Mouse (Mus musculus): ENCODE measurements around the gene Bcar1.

The Bcar1 gene

DNA sequence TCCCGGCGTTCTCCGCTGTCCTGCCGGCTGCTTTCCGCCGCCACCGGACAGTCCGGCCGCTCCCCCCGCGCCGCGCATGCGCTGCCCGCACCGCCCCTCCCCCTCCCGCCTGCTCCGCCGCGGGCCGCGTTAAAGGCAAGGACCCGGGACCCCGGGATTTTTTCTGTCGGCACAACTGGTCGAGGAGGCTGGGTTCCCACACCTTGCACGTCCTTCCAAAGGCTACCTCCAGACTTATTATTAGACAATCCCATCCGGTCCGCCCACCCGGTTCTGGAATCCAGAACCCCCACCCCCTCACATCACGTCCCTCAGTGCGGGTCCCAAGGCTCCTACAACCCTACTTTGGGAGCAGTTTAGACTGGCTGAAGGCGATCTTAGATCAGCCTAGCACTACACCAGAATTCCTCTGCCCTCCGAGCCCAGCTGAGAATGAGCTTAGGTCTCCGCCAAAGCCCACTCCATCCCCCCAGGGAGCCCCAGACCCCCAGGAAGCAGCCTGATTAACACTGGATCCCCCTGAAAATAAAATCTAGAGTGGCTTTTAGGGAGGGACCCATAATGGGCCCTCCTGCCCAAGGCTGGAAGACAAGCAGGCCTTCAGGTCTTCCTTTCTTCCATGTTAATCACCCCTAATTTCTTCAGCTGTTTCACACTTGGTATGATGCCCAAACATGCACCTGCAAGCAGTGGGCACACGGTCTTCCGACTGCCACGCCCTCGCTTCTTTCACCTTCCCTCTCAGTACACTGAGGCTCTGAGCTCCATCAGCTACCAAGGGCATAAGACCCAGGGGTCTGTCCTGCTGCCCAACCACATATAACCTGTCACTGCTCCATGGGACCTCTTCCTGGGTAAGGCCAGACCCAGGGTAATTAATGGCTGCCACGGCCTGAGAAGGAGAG, at the start of gene Bcar1:
Bcar1 (minus strand) TSS at position 18 of the 905 bp plus-strand sequence.
- peak; percentile 82 for DNase-seq (ENCODE audit: low spot score)

DNA sequence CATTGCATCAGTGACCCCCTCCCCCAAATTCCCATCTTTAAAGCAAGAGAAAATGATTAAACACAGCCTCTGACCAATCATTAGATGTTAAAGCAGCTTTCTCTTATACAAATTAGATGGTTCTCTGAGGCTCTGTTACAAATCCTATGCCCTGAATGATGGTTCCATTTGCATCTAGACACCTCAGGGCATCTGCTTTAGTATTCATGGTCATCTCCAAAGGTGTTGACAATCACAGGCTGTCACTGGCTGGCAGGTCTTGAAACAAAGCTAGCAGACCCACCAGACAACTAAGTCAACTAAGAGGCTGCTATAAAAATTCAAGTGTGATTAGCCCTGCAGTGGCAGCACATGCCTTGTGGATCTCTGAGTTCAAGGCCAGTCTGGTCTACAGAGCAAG, 46.0 kb upstream of the Bcar1 start:
- no peak for DNase-seq (ENCODE audit: low spot score)

DNA sequence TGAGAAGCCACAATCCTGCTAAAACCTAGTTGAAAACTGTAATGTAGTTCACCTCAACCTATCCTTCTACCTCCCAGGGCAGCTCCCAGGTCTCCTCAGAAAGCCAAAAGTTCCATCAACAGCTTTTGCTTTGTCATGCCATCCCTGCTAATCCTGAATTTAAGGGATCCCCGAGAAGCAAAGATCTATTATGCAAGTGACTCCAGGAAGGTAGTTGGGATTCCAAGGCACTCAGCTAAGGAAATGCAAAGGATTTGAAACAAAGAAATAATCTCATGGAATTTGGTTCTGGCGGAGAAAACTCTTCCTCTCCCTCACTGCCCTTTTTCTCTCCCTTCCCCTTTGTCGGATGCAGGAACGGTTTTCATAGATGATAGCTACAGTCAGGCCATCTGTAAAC, 45.6 kb upstream of the Bcar1 start:
- no peak for DNase-seq (ENCODE audit: low spot score)

DNA sequence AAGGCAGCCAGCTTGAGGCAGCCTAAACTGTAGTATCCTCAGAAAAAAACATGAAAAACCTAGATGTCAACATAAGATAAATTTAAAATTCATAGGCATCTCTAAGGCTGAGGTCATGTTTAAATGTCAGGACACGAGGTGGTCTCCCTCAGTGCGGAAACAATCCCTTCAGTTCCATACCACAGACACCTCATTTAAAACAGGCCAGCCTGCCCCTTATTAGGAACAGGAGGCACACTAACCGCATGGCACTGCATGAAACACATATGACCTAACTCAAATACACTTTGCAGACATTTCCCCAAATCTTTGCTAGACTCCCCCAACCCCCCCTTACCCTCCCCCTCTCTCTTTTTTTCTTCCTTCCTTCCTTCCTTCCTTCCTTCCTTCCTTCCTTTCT, 44.9 kb upstream of the Bcar1 start:
- no peak for DNase-seq (ENCODE audit: low spot score)

DNA sequence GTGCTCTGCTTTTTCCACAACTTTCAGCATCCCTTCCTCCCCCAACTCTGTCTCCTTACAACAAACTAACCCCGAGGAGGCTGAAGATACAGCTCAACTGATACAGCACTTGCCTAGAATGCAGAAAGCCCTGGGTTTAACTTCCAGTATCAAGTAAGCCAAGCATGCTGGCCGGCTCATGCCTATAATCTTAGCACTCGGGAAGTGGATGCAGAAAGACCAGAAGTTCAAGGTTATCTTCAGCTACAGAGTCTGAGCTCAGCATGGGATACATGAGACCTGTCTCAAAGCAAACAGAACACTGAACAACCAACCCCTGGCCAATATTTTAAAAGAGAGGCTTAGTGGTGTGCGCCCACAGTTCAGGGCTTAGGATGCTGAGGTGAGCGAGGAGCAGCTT, 44.5 kb upstream of the Bcar1 start:
- DNase-seq (ENCODE audit: low spot score), result no peak

DNA sequence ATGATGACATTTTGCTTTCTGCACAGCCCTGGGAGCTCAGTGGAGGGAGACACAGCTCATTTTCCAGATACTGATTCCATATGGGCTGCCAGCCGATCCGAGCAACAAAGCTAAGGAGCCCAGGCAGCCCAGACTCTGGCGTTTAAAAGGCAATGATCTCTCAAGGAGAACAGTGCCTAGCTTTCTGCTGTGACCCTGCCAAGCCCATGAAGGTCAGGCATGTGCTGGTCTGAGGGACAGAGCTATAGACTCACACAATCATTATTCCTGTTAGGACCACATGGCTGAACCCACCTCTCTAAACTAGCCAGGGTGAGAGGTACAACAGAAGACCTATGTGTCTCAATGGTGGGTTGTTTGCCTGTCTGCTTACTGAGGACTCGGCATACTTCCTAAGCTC, 44.1 kb upstream of the Bcar1 start:
- DNase-seq (ENCODE audit: low spot score), result no peak

DNA sequence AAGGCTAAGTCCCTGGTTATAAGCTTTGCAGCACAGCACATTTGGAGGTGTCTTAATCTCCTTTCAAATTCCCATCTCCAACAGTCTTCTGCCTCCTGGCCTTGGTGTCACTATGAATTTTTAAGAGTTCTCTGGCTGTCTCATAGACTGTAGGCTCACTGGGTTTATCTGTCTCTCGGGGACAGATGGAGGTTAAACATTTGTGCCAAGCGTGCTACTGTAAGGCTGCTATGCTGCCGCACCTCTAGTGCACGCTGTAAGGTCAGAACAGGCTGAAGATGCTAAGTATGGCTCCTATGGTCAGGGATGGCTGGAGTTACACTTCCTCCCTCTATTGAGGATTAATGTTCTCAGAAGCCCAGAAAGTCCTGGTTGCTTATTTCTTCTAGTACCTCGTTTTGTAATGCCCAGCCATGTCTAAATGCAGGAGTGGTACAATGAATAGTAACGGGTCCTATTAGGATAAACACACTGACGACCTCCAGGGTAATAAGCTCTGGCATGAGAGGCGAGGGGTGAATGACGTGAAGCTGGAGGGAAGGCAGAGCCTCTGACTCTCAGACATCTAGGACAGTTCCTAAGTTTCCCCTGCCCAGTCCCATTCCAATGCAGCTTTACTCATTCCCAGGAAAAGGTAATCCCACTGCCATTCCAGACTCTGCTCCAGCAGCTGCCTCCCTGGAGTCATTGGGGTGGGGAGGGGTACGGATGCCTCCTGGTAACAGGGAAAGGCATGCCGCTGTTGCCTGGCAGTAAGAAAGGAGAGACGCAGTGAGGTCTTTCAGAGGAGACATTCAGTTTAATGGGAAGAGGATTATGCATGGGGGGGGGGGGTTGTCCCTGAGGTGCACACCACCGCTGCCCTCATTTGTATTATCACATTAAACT, 43.3 kb upstream of the Bcar1 start:
- no peak for DNase-seq (ENCODE audit: low spot score)

DNA sequence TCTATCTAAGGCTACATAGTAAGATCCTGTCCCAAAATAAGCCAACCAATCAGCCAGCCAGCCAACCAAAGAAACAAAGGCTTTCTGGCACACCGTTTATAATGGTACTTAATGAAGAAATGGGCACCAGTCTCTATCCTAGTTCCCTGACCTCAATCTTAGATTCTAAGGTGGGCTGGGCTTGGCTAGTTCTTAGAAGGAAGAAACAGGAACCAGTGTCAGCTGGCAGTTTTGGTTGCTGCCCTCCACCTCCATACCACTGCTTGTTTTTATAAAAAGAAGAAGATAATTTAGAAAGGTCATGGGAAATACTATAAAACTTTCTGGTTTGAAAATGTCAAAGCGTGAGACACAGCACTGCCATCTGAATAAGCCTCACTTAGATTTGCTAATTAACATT, 42.5 kb upstream of the Bcar1 start:
- no peak for DNase-seq (ENCODE audit: low spot score)

DNA sequence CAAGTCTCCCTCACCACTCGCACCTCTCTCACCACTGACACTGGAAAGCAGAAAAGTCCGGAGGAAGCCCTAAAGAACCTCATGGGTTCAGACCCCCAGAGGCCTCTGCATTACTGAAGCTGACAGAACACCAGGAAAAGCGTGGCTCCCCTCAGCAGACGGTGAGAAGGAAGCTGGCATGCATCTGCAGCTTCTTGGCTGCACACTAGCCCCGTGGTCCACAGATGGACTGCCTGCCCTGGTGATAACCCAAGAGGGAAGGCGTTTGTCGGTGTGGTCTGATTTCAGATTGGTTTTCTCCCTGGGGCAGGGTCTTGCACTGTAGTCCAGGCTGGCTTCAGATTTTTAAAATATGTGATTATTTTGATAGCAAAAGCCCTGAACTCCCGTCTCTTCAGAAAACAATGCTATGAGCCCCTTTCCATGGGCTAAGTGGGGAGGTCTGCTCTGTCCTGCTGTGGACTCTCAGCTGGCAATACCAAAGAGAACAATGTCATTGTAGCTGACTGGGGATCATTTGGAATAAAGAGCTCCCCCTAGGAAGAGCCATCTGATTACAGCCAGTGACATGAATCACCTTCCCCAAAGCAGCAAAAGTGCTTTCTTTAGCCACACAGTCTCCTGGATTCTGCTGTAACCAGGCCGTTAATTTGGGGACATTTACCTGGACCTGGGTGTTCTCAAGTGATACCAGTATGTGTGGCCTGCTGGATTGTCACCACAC, 39.2 kb upstream of the Bcar1 start:
- DNase-seq (ENCODE audit: low spot score), result no peak

DNA sequence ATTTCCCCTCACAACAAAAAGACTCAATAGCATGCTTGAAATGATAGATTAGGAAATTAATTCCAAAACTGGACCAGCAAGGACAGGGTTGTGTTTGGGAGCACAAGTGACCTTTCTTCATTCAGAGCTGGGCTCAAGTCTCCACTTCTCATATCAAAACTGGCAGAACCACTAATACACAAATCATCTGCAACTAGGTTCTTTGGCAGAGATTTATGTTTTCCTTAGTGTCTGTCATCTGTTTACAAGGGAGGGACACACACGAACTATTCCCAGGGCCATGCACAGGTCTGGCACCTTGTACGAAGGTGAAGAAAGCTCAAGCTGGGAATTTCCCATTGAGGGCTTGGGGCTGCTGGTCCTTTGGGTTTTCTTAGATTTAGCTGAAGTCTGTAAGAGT, 38.6 kb upstream of the Bcar1 start:
- DNase-seq (ENCODE audit: low spot score), result no peak

DNA sequence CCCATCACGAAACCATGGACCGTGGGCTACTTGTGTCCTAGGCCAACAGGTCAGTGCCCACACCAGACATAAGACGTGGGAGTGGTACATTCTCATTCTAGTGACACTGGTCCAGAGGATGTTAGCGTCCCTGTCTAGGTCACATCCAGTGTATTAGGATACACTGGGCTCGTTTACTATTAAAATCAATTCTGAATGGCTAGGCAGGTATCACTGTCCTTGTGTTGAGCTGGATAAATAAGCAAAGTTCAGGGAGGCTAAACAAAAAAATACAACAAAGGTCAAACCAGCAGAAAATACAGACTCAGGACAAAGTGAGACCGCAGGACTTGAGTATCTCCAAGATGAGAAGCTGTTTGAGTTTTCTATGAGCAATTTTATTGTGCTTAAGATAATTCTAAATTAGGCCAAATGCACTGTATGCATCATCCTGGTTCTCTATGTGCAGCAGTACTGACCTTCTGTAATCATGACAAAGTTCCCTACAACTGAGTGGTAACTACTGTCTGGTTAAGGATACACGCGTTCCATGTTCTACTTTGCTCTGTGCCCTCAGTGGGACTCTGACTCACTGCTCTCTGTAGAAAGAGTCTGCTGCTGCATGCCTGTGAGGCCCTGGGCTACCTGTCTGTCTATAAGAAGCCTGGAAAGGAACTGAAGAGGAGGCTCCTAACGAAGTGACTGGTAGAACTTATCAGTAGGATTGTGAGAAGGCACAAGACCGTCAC, 37.3 kb upstream of the Bcar1 start:
- no peak for DNase-seq (ENCODE audit: low spot score)

DNA sequence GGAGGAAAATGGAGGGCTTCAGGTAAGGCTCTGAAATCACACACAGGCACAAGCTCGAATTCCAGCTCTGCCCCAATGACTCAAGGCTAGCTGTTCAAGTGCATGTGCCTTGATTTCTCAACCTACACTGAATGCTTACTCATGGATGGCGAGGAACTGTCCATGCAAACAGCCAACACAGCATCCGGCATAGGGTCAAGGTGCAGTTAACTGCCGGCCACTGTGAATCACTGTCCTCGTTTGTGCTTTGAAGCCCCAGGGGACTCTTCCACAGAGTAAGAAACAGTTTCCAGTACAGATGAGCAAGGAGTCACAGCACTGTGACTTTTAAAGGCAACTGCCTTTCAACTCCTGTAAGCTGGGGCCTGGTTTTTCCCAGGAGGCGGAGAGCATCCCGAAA, 36.1 kb upstream of the Bcar1 start:
- DNase-seq (ENCODE audit: low spot score), result no peak

DNA sequence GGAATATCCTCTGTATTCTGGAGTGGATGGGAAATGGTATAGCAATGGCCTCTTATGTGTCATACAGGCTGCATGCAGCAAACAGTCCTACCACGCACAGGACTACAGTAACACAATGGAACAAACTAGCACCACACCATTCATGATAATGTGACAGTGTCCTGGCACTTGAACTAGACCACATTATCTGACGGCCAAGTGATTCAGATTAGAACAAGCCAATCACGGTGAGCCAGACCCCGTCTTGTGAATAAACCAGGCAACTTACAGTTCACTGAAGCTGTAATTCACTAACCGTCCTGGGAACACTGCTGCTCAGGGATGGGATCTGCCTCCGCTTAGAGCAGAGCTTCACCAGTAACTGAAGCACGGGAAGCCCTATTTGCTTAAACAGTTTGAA, 35.2 kb upstream of the Bcar1 start:
- DNase-seq (ENCODE audit: low spot score), result no peak

DNA sequence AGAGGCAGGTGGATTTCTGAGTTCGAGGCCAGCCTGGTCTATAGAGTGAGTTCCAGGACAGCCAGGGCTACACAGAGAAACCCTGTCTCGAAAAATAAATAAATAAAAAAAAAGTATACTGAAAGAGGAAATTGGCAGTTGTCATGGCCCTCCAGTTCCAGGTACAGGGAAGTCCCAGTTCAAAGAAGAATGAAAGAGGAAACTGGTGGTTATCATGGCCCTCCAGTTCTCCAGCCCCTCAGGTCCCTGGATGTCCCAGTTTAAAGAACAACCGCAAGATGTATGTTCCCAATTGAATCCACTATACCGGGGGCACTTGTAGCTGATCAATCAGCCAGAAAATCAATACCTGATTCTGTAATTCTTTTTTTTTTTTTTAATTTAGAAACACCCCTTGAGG, 32.9 kb upstream of the Bcar1 start:
- DNase-seq (ENCODE audit: low spot score), result no peak

DNA sequence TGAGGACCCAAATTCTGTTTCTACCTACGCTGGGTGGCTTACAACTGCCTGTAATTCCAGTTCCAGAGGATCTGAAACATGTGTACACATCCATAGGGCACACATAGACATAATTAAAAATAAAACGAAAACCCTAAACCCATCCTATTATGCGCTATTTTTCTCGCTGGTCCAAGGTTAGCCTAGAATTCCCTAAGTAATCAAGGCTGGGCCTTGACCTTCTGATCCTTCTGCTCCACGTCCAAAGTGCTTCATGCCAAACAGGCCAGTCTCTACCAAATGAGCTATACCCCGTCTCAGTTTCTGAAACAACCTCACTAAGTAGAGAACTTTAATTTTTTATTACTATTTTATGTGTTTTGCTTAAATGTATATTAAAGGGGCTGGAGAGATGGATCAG, 32.2 kb upstream of the Bcar1 start:
- DNase-seq (ENCODE audit: low spot score), result no peak

DNA sequence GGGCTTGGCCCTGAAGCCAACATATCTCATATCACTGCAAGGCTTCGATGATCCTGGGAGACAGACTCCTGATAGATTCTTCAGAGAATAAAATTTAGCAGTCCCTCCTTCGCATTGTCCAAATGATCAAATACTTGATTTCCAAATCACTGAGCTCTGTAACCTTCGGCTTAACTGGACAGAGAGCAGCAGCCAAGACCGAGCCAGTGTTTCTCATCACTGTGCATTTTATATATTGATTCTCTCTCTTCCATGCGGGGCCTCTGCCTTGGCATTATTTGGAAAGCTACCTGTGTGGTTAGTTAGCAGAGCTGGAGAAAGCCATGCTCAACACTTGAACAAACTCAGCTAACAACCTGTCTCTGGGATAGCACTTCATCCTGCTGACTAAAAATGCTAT, 29.9 kb upstream of the Bcar1 start:
- no peak for DNase-seq (ENCODE audit: low spot score)

DNA sequence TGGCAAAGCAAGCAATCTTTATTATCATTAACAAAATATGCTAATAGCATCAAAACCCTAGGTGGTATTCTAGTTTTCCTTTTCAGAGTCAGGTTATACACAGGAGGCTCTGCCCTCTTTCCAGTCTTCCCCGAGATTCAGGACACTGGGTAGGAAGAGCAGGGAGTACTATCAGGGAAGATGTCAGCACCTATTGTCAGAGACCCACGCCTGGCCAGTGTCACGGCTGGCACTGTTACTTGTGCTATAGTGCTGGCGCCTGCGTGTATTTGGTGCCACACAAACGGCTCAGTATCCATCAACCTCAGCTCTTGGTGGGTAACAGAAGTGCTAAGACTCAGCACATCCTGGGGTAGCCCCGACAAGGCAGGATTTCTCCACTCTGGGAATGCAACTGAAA, 29.4 kb upstream of the Bcar1 start:
- DNase-seq (ENCODE audit: low spot score), result no peak

DNA sequence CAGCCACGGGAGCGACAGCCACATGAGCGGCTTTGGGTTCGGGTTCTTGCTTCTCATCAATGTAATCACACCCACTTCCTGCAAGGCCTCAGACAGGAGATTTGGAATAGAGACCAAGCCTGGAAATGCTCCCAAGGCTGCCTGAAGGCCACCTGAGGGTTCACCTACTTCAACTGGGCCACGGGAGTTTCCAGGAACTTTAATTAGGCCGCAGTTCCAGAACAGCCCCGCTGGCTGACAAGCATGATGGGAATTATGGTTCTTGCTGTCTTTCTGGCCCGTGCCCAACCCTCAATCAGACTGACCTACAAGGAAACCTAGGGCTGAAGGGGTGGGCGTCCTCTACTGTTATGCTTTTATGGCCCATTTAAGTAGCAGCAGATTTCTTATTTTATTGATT, 28.5 kb upstream of the Bcar1 start:
- DNase-seq (ENCODE audit: low spot score), result no peak

DNA sequence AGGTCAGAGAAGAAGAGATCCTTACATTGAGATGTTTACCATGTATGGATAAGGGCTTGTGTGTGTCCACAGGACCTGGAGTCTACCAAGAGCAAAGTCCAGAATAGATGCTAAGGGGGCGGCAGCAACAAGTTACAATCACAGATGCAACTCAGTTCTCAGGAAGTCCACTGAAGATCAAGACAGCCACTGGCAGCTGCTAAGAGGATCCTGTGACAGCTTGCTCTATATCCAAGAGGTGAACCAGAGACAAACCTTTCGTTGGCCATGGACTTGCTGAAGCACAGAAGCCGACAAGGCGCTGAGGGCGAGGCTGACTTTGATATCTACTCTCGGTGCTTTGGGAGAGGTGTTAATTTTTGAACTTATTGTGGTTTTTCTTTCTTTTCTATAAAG, 28.0 kb upstream of the Bcar1 start:
- DNase-seq (ENCODE audit: low spot score), result no peak

DNA sequence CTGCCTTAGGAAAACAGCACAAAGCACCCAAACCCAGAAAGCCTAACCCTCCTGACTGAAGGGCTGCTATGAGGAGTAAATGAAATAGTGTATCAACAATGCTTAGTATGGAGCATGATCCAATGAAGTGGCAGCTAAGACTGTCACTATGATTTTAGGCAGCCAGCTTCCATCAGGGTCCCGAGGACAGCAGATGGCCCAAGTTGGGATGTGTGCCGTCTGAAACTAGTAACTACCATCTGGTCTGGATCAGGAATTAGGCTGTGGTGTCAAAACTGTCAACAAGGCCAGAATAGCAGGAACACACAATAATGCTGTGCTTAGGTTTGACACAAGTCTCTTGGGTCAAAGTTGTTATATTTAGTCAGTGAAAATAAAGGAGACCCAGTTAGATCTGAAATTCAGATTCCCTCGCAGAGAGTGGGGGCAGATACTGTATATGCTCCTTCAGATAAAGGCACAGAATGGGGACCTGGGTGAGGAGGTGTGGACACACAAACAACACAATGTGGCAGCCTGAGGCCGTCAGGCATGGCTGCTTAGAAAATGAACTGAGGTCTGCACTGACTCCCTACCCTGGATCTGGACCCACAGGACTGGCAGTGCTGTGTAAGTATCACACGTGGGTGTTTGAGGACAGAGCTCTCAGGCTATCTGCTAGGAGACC, 27.5 kb upstream of the Bcar1 start:
- no peak for DNase-seq (ENCODE audit: low spot score)

DNA sequence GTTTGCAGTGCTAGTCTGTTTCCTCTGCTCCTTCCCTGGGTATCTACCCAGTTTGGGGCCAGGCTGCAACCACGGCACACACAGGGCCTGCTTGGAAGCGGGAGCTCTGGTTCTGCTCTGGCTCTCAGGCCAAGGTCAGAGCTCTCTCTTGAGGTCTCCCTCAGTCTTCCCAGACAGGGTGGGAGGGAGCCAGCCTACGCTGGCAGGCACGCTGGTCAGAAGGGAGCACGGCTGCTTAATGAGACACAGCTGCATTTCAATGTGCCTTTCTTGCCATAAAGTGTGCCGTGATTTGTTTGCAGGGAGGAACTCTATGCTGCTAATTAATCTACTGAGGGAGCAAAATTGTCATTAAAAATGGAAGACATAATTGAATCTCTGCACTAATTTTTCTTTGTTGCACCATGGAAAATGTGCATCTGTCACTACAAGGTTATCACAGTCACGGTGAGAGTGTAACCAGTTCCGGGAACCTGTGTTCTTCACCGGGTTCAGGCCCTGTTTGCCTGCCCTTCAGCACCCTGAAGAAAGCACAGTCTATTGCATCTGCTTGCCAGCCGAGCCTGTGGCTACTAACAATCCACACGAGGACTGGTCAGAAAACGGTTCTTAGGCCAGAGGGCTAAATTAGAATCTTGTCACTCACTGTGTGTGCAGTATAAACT, 26.3 kb upstream of the Bcar1 start:
- no peak for DNase-seq (ENCODE audit: low spot score)

All from urinary bladder, postnatal 25 days (tissue).